8 mouse cellular contexts compared by ENCODE assay signal in the genomic region with DNA sequence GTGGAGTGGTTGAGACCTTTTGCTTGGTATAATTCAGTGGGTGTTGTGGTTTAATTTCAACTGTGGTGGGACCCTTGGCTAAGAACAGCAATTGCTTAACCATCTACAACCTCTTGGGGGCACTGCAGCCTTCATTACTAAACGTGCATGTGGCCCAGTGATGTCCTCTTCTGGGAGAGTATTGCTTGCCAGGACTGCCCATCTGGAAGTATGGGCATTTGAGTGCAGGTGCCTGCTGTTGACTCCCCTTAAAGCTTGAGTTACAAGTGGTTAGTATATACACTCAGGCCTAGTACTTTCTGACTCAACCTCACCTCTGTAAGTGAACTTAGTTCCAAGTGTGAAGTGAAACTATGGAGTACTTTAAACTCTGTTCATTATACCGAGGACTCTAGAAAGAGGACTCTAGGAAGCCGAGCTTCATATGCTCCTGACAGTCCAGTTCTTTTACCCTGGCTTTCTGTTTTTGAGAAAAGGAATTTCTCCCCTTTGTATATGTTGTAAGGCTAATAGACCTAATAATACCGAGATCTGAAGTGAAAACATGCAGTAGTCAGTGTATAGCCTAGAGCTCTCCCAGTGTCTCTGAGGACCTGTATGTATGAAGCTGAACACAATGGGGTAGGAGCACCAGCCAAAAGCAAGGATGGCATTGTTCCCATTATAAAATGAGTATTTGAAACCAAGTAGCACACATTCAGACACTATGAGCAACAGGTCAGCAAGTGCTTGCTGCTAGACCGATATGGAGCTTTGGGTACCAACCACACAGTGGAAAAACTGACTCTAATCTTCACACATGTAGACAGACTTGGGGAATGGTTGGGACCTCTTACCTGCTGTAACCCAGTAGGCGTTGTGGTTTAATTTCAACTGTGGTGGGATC. TPM values are rescaled to one million over a fixed set of nuclear protein-coding genes. Genes with fewer than 3 reads are reported as not detected.
DNase-seq lines count a peak whose midpoint lies in the region; ATAC-seq and TF ChIP-seq lines count a peak whose summit lies in the region.

No protein-coding gene starts in this region.

- 40% methylated on average over 6 of the region's 6 CpGs for WGBS in heart, embryonic 15.5 days
- WGBS in lung, embryonic 16.5 days = 35% methylated on average over 6 of the region's 6 CpGs

- no peaks in the 10 kb centered on the region for H3K27me3 ChIP-seq in heart, embryonic 15.5 days
- H3K27me3 ChIP-seq in lung, embryonic 16.5 days (ENCODE audit: control insufficient read depth, insufficient read depth, low read depth, low read length) = no peaks in the 10 kb centered on the region

- DNase-seq in layer of hippocampus, adult 2 months (ENCODE audit: low spot score in 2 of 2) = peak in 1 of 2 experiments; percentile 57
- no peak for DNase-seq in layer of hippocampus, adult 9-10 months (ENCODE audit: low spot score)
- DNase-seq in embryo, embryonic 10.5 days (ENCODE audit: low spot score) = peak; percentile 81
- peak; percentile 68 for DNase-seq in kidney, postnatal 10 days
- peak; percentile 43 for DNase-seq in right cerebral cortex, postnatal 25 days

- H3K4me2 ChIP-seq in heart, embryonic 15.5 days = no peak overlapping the region
- H3K4me2 ChIP-seq in lung, embryonic 16.5 days (ENCODE audit: low read depth, low read length) = no peak overlapping the region

- peaks cover 26% of the 10 kb centered on the region for H3K4me1 ChIP-seq in heart, embryonic 15.5 days (replicated peaks)
- peaks cover 9% of the 10 kb centered on the region for H3K4me1 ChIP-seq in lung, embryonic 16.5 days (replicated peaks; ENCODE audit: control insufficient read depth, insufficient read depth, low read length)

- H3K9ac ChIP-seq in heart, embryonic 15.5 days = no peak overlapping the region
- no peak overlapping the region for H3K9ac ChIP-seq in lung, embryonic 16.5 days (ENCODE audit: low read length)

- H3K27ac ChIP-seq in layer of hippocampus, adult 2 months = no peak overlapping the region
- peak overlapping the region; percentile 13 for H3K27ac ChIP-seq in heart, embryonic 15.5 days
- H3K27ac ChIP-seq in lung, embryonic 16.5 days (ENCODE audit: low read length) = no peak overlapping the region

- no peak overlapping the region for H3K4me3 ChIP-seq in layer of hippocampus, adult 2 months
- no peak overlapping the region for H3K4me3 ChIP-seq in heart, embryonic 15.5 days
- no peak overlapping the region for H3K4me3 ChIP-seq in lung, embryonic 16.5 days (ENCODE audit: low read length)

- peak; percentile 89 for TF ChIP-seq CTCF in layer of hippocampus, adult 2 months (conservative IDR thresholded peaks at IDR 0.05)

- peaks cover 17% of the 10 kb centered on the region for H3K36me3 ChIP-seq in heart, embryonic 15.5 days
- H3K36me3 ChIP-seq in lung, embryonic 16.5 days (ENCODE audit: control insufficient read depth, insufficient read depth, low read length) = peaks cover 14% of the 10 kb centered on the region

- ATAC-seq in activated CD4-positive, CD25-positive, alpha-beta regulatory T cell, adult 4 months = peak; percentile 38
- peak; percentile 68; the same call in 1 of the 2 replicates for ATAC-seq in heart, embryonic 15.5 days (replicated peaks; ENCODE audit: insufficient number of reproducible peaks, insufficient read depth, low FRiP score, low read depth)
- ATAC-seq in lung, embryonic 16.5 days (ENCODE audit: low read depth) = peak; percentile 87

- no peaks in the 10 kb centered on the region for H3K9me3 ChIP-seq in heart, embryonic 15.5 days (replicated peaks)
- H3K9me3 ChIP-seq in lung, embryonic 16.5 days (ENCODE audit: control insufficient read depth, low read length) = no peaks in the 10 kb centered on the region

RNA-seq across cellular contexts. Expression of a gene that starts 6.2 kb away (rescaled TPM):
- total RNA-seq in layer of hippocampus, adult 2 months (2021) = not detected
- polyA plus RNA-seq in activated CD4-positive, CD25-positive, alpha-beta regulatory T cell, adult 4 months (2017; shearing (Covaris generic)) = 1 to 10 TPM in 1 of 2 experiments, under 1 TPM in 1; 0.68 to 1.1 TPM
- 0.30 and 0.48 TPM in 2 replicates for polyA plus RNA-seq in heart, embryonic 15.5 days (2015; fragmentation: Nextera tagmentation; extraction: Ambion mirVana)
- 0.29 and 0.36 TPM in 2 replicates for polyA plus RNA-seq in lung, embryonic 16.5 days (2015; fragmentation: Nextera tagmentation; extraction: Ambion mirVana)

RNA-seq across cellular contexts. Expression of a gene that starts 7.1 kb away (rescaled TPM):
- 100 to 1,000 TPM; 713 to 818 TPM for total RNA-seq in layer of hippocampus, adult 2 months (2021)
- 1,000 to 10,000 TPM in 1 of 2 experiments, 100 to 1,000 TPM in 1; 706 to 1,210 TPM for polyA plus RNA-seq in activated CD4-positive, CD25-positive, alpha-beta regulatory T cell, adult 4 months (2017; shearing (Covaris generic))
- polyA plus RNA-seq in heart, embryonic 15.5 days (2015; fragmentation: Nextera tagmentation; extraction: Ambion mirVana) = 782 and 963 TPM in 2 replicates
- 1,152 and 1,205 TPM in 2 replicates for polyA plus RNA-seq in lung, embryonic 16.5 days (2015; fragmentation: Nextera tagmentation; extraction: Ambion mirVana)

RNA-seq across cellular contexts. Expression of a gene that starts 42.0 kb away (rescaled TPM):
- total RNA-seq in layer of hippocampus, adult 2 months (2021) = 10 to 100 TPM; 34.5 to 35.1 TPM
- polyA plus RNA-seq in activated CD4-positive, CD25-positive, alpha-beta regulatory T cell, adult 4 months (2017; shearing (Covaris generic)) = 1 to 10 TPM; 8.8 to 9.4 TPM
- polyA plus RNA-seq in heart, embryonic 15.5 days (2015; fragmentation: Nextera tagmentation; extraction: Ambion mirVana) = 54.8 and 68.1 TPM in 2 replicates
- 65.9 and 66.6 TPM in 2 replicates for polyA plus RNA-seq in lung, embryonic 16.5 days (2015; fragmentation: Nextera tagmentation; extraction: Ambion mirVana)

RNA-seq across cellular contexts. Expression of a gene that starts 51.0 kb away (rescaled TPM):
- total RNA-seq in layer of hippocampus, adult 2 months (2021) = 10 to 100 TPM; 15.2 to 15.6 TPM
- 10 to 100 TPM in 1 of 2 experiments, 1 to 10 TPM in 1; 6.1 to 13.8 TPM for polyA plus RNA-seq in activated CD4-positive, CD25-positive, alpha-beta regulatory T cell, adult 4 months (2017; shearing (Covaris generic))
- 7.0 and 10.4 TPM in 2 replicates for polyA plus RNA-seq in heart, embryonic 15.5 days (2015; fragmentation: Nextera tagmentation; extraction: Ambion mirVana)
- 10.1 and 10.6 TPM in 2 replicates for polyA plus RNA-seq in lung, embryonic 16.5 days (2015; fragmentation: Nextera tagmentation; extraction: Ambion mirVana)

RNA-seq across cellular contexts. Expression of a gene that starts 58.5 kb away (rescaled TPM):
- 100 to 1,000 TPM in 1 of 2 experiments, 10 to 100 TPM in 1; 93.2 to 107 TPM for total RNA-seq in layer of hippocampus, adult 2 months (2021)
- 10 to 100 TPM; 13.7 to 14.3 TPM for polyA plus RNA-seq in activated CD4-positive, CD25-positive, alpha-beta regulatory T cell, adult 4 months (2017; shearing (Covaris generic))
- polyA plus RNA-seq in heart, embryonic 15.5 days (2015; fragmentation: Nextera tagmentation; extraction: Ambion mirVana) = 36.5 and 40.7 TPM in 2 replicates
- 29.1 and 31.9 TPM in 2 replicates for polyA plus RNA-seq in lung, embryonic 16.5 days (2015; fragmentation: Nextera tagmentation; extraction: Ambion mirVana)
